Mouse (Mus musculus): Measurements from ENCODE around the gene Lrp8. TPM values are rescaled to one million over a fixed set of nuclear protein-coding genes. Genes with fewer than 3 reads are reported as not detected.

Lrp8 gene
- polyA plus RNA-seq, 1 experiment: not detected

DNA sequence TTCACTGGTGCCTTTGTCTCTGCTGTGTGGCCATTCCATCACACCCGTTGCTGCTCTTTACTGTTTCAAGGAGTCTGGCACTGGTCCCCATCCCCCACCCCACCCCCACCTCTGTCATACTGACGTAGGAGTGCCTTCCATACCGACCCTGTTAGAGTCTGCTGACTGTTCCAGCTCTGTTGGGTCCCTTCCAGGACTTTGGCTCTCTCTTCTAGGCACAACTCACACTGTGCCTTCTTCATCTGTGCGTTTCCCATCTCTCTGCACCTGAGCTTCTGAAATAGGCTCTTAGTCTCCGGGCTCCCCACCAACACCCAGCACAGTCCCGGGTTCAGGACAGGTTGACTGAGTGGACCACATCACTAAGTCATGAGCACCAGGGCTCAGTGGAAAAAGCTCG lies 44.7 kb downstream of the Lrp8 start:
- 49% methylated on average over 7 of the region's 7 CpGs for WGBS
- no peak for TF ChIP-seq CTCF (IDR thresholded peaks at IDR 0.05; ENCODE audit: insufficient read depth, low read depth, low read length)
- Histone ChIP-seq H3K4me1 (ENCODE audit: control insufficient read depth, insufficient read depth, low read length) (peaks cover 26% of the 10 kb centered on the region), H3K4me3 (ENCODE audit: insufficient read depth, low read depth, low read length) (no peak overlapping the region), H3K27ac (ENCODE audit: insufficient read depth, low read depth, low read length) (no peak overlapping the region)

DNA sequence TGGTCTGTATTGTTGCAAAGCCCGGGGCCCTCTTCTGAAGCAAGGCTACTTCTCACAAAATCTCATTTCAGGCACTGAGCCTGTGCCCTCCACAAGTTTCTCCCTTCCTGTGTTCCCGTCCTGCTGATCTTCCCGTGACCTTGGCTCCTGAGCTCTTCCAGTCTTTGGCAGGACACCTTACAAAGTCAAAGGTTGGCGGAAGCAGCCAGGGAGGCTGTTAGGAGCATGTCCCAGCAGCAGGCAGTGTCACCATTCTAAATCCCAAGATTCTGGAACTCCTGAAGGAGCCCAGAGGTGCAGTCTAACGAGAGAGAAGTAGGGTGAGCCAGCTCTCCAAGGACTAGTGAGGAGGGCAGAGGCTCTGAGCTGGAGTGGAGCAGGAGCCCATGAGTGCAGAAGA lies 46.5 kb downstream of the Lrp8 start:
- TF ChIP-seq POLR2A (IDR thresholded peaks at IDR 0.05; ENCODE audit: insufficient read depth, low read depth, low read length): no peak
- no peak for TF ChIP-seq CTCF (IDR thresholded peaks at IDR 0.05; ENCODE audit: insufficient read depth, low read depth, low read length)
- peaks cover 16% of the 10 kb centered on the region for H3K4me1 ChIP-seq (ENCODE audit: control insufficient read depth, insufficient read depth, low read length)
- H3K4me3 ChIP-seq (ENCODE audit: insufficient read depth, low read depth, low read length): no peak overlapping the region
- WGBS: 66% methylated on average over 5 of the region's 5 CpGs
- no peak overlapping the region for H3K27ac ChIP-seq (ENCODE audit: insufficient read depth, low read depth, low read length)

GRCm38 (mm10) chr4:107849621-107850020 lies 47.6 kb downstream of the Lrp8 start:
- Histone ChIP-seq H3K4me1 (ENCODE audit: control insufficient read depth, insufficient read depth, low read length) (peaks cover 16% of the 10 kb centered on the region), H3K27ac (ENCODE audit: insufficient read depth, low read depth, low read length) (no peak overlapping the region), H3K4me3 (ENCODE audit: insufficient read depth, low read depth, low read length) (no peak overlapping the region)
- TF ChIP-seq POLR2A (IDR thresholded peaks at IDR 0.05; ENCODE audit: insufficient read depth, low read depth, low read length) (no peak), CTCF (IDR thresholded peaks at IDR 0.05; ENCODE audit: insufficient read depth, low read depth, low read length) (no peak)
- 72% methylated on average over 9 of the region's 9 CpGs for WGBS

GRCm38 (mm10) chr4:107850091-107850490 lies 48.0 kb downstream of the Lrp8 start:
- H3K4me1 ChIP-seq (ENCODE audit: control insufficient read depth, insufficient read depth, low read length): peaks cover 15% of the 10 kb centered on the region
- no peak overlapping the region for H3K27ac ChIP-seq (ENCODE audit: insufficient read depth, low read depth, low read length)
- 87% methylated on average over 8 of the region's 8 CpGs for WGBS
- TF ChIP-seq POLR2A (IDR thresholded peaks at IDR 0.05; ENCODE audit: insufficient read depth, low read depth, low read length) (no peak), CTCF (IDR thresholded peaks at IDR 0.05; ENCODE audit: insufficient read depth, low read depth, low read length) (no peak)
- no peak overlapping the region for H3K4me3 ChIP-seq (ENCODE audit: insufficient read depth, low read depth, low read length)

DNA sequence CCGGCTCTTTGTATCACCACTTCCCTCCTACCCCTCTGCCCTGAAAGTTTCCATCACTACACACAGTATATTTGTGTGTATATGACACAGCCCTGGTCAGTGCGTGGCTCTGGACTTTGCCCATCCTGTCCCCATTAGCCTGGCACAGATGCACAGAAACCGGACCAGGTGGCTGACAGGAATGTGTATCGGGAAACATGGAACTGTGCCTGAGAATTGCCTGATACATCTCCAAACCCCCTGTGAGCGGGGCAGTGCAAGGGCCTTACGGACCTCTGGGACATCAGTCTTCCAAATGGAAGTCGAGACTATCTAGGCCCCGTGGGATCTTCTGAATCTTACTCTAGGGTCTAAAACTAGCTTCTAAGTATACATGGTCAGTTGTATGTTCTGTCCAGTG lies 51.3 kb downstream of the Lrp8 start:
- 95% methylated on average over 8 of the region's 8 CpGs for WGBS
- Histone ChIP-seq H3K27ac (ENCODE audit: insufficient read depth, low read depth, low read length) (no peak overlapping the region), H3K4me3 (ENCODE audit: insufficient read depth, low read depth, low read length) (no peak overlapping the region), H3K4me1 (ENCODE audit: control insufficient read depth, insufficient read depth, low read length) (peaks cover 8% of the 10 kb centered on the region; the same call in 1 of the 2 replicates)
- TF ChIP-seq CTCF (IDR thresholded peaks at IDR 0.05; ENCODE audit: insufficient read depth, low read depth, low read length) (no peak), POLR2A (IDR thresholded peaks at IDR 0.05; ENCODE audit: insufficient read depth, low read depth, low read length) (no peak)

GRCm38 (mm10) chr4:107853836-107854235 lies 51.8 kb downstream of the Lrp8 start:
- Histone ChIP-seq H3K4me3 (ENCODE audit: insufficient read depth, low read depth, low read length) (no peak overlapping the region), H3K27ac (ENCODE audit: insufficient read depth, low read depth, low read length) (no peak overlapping the region), H3K4me1 (ENCODE audit: control insufficient read depth, insufficient read depth, low read length) (0 out of 2 replicates have a peak, but pooled peaks cover 4% of the 10 kb centered on the region)
- WGBS: 90% methylated on average over 7 of the region's 7 CpGs
- TF ChIP-seq CTCF (IDR thresholded peaks at IDR 0.05; ENCODE audit: insufficient read depth, low read depth, low read length) (no peak), POLR2A (IDR thresholded peaks at IDR 0.05; ENCODE audit: insufficient read depth, low read depth, low read length) (no peak)

DNA sequence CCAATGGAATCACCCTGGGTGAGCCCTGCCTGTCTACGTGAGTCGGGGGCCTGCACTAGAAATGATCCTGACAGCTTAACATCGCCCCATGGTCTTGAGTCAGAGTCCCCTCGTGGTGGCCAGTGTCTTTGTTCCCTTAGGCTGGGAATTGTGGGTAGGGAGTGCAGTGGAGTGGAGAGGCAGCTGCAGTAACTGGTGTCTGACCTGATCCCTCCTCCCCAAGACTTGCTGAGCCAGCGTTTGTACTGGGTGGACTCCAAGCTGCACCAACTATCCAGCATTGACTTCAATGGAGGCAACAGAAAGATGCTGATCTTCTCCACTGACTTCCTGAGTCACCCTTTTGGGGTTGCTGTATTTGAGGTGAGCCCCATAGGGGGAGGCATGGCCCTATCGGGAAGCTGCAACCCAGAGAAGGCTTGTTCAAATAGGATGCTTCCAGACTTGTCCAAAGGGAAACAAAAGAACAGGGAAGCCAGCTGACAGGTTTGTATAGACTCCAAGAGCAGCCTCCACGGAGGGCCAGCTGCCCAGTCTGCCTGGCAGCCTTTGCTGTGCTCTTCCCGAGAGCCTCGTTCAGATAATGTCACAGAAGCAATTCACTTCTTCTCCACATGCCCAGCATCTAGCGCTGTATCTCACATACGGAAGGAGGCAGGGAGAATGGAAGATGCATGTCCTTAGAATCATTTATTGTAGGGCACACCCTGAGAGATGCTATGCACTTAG lies 55.1 kb downstream of the Lrp8 start:
- 45% methylated on average over 11 of the region's 11 CpGs for WGBS
- no peak for TF ChIP-seq CTCF (IDR thresholded peaks at IDR 0.05; ENCODE audit: insufficient read depth, low read depth, low read length)
- no peak for TF ChIP-seq POLR2A (IDR thresholded peaks at IDR 0.05; ENCODE audit: insufficient read depth, low read depth, low read length)
- no peak overlapping the region; the same call in 1 of the 2 replicates for H3K27ac ChIP-seq (ENCODE audit: insufficient read depth, low read depth, low read length)
- no peak overlapping the region for H3K4me3 ChIP-seq (ENCODE audit: insufficient read depth, low read depth, low read length)
- H3K4me1 ChIP-seq (ENCODE audit: control insufficient read depth, insufficient read depth, low read length): 0 out of 2 replicates have a peak, but pooled peaks cover 4% of the 10 kb centered on the region

DNA sequence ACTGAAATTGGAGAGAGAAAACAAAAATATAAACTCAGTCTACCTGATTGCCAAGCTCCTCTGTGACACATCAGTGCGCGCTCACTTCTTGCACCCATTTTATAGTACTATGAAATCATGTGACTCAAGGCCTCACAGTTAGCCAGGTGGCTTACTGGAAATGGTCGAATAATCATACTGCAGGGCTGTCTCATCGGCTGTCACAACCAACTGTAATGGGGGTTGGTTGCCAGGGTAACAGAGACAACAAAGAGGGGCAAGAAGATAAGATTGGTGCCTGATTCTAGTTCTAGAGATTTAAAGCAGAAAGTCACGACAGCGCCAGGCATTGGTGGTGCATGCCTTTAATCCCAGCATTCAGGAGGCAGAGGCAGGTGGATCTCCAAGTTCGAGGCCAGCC lies 56.9 kb downstream of the Lrp8 start:
- Histone ChIP-seq H3K27ac (ENCODE audit: insufficient read depth, low read depth, low read length) (no peak overlapping the region), H3K4me3 (ENCODE audit: insufficient read depth, low read depth, low read length) (no peak overlapping the region), H3K4me1 (ENCODE audit: control insufficient read depth, insufficient read depth, low read length) (0 out of 2 replicates have a peak, but pooled peaks cover 4% of the 10 kb centered on the region)
- no peak for TF ChIP-seq CTCF (IDR thresholded peaks at IDR 0.05; ENCODE audit: insufficient read depth, low read depth, low read length)
- TF ChIP-seq POLR2A (IDR thresholded peaks at IDR 0.05; ENCODE audit: insufficient read depth, low read depth, low read length): no peak
- WGBS: 75% methylated on average over 7 of the region's 7 CpGs

DNA sequence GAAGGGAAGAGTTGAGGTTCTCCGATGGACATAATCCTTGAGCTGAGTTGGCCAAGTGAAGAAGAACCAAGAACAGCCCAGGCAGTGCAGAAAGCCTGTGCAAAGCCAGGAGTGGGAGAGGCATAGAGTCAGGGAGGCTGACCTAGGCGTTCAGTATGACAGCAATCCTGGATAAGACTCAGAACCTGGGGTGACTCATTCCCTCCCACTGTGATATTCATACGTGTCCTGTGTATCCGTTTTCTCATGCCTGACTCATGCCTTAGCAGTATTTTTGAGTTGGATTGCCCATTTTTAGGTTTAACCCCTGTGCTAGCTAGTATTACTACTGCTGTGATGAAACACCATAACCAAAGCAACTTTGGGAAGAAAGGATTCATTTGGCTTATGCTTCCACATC lies 62.8 kb downstream of the Lrp8 start:
- 0 out of 2 replicates have a peak overlapping the region, but pooled peaks have one; percentile 29 for H3K27ac ChIP-seq (ENCODE audit: insufficient read depth, low read depth, low read length)
- TF ChIP-seq CTCF (IDR thresholded peaks at IDR 0.05; ENCODE audit: insufficient read depth, low read depth, low read length) (no peak), POLR2A (IDR thresholded peaks at IDR 0.05; ENCODE audit: insufficient read depth, low read depth, low read length) (no peak)
- WGBS: 52% methylated on average over 4 of the region's 4 CpGs
- 0 out of 2 replicates have a peak, but pooled peaks cover 2% of the 10 kb centered on the region for H3K4me1 ChIP-seq (ENCODE audit: control insufficient read depth, insufficient read depth, low read length)
- no peak overlapping the region for H3K4me3 ChIP-seq (ENCODE audit: insufficient read depth, low read depth, low read length)

All from olfactory bulb, adult 2 months (tissue).